In genomic region chr8:108027561-108028025, GRCm38 (mm10) we compare ENCODE assay signal across 8 mouse cellular contexts.
DNase-seq lines count a peak whose midpoint lies in the region; ATAC-seq and TF ChIP-seq lines count a peak whose summit lies in the region.
"Had no signal": no experiment of that assay in that cellular context is flagged by ENCODE, and none has a peak within 500 bp of the region (broad histone marks: within the 10 kb centered on the region; RNA-seq: fewer than 3 reads in every experiment).

No protein-coding gene starts in this region.

- H3K4me2 ChIP-seq in kidney, postnatal 0 days (ENCODE audit: low read length) = peak overlapping the region; percentile 53
- H3K4me2 ChIP-seq in intestine, embryonic 15.5 days (replicated peaks) = peak overlapping the region; percentile 59

- H3K36me3 ChIP-seq in kidney, postnatal 0 days (ENCODE audit: insufficient read depth, low read length) = no peaks in the 10 kb centered on the region
- H3K36me3 ChIP-seq in embryonic facial prominence, embryonic 10.5 days (replicated peaks) = no peaks in the 10 kb centered on the region
- H3K36me3 ChIP-seq in intestine, embryonic 15.5 days = no peaks in the 10 kb centered on the region

- ATAC-seq in kidney, postnatal 0 days (replicated peaks; ENCODE audit: low FRiP score, low read depth) = no peak
- no peak for ATAC-seq in intestine, embryonic 15.5 days

- H3K27me3 ChIP-seq in kidney, postnatal 0 days (ENCODE audit: insufficient read depth, low read length) = no peaks in the 10 kb centered on the region
- H3K27me3 ChIP-seq in embryonic facial prominence, embryonic 10.5 days (replicated peaks; ENCODE audit: low read depth, poor library complexity, severe bottlenecking) = 0 out of 2 replicates have a peak, but pooled peaks cover 2% of the 10 kb centered on the region
- H3K27me3 ChIP-seq in intestine, embryonic 15.5 days (replicated peaks) = no peaks in the 10 kb centered on the region

- DNase-seq in kidney, postnatal 0 days (ENCODE audit: low spot score) = peak; percentile 19
- no peak for DNase-seq in kidney, adult 18-20 months
- DNase-seq in embryonic facial prominence, embryonic 10.5 days (ENCODE audit: low spot score) = peak; percentile 92
- DNase-seq in retina, postnatal 1 day = peak; percentile 87
- DNase-seq in frontal cortex, postnatal 14 days (ENCODE audit: low spot score in 2 of 2) = no peak
- DNase-seq in gastrocnemius, adult 8-10 months (ENCODE audit: low spot score in 2 of 2) = no peak
- DNase-seq: gastrocnemius, postnatal 14 days had no signal

- H3K27ac ChIP-seq in kidney, postnatal 0 days = no peak overlapping the region
- peak overlapping the region; percentile 86 for H3K27ac ChIP-seq in embryonic facial prominence, embryonic 10.5 days (replicated peaks)
- H3K27ac ChIP-seq in intestine, embryonic 15.5 days = no peak overlapping the region

- H3K4me1 ChIP-seq in kidney, postnatal 0 days (replicated peaks; ENCODE audit: insufficient read depth, low read length) = 0 out of 2 replicates have a peak, but pooled peaks cover 11% of the 10 kb centered on the region
- H3K4me1 ChIP-seq in embryonic facial prominence, embryonic 10.5 days = peaks cover 70% of the 10 kb centered on the region
- H3K4me1 ChIP-seq in intestine, embryonic 15.5 days (replicated peaks) = 0 out of 2 replicates have a peak, but pooled peaks cover 7% of the 10 kb centered on the region

- 9% methylated on average over 20 of the region's 20 CpGs for WGBS in kidney, postnatal 0 days
- 27% methylated on average over 20 of the region's 20 CpGs for WGBS in embryonic facial prominence, embryonic 10.5 days
- WGBS in intestine, embryonic 15.5 days = 36% methylated on average over 20 of the region's 20 CpGs

- TF ChIP-seq CTCF in kidney, postnatal 0 days (IDR thresholded peaks at IDR 0.05; ENCODE audit: low read depth) = no peak

- H3K9ac ChIP-seq in kidney, postnatal 0 days (ENCODE audit: low read depth, low read length) = no peak overlapping the region
- no peak overlapping the region for H3K9ac ChIP-seq in intestine, embryonic 15.5 days

- no peaks in the 10 kb centered on the region for H3K9me3 ChIP-seq in kidney, postnatal 0 days (replicated peaks; ENCODE audit: low read length)
- no peaks in the 10 kb centered on the region for H3K9me3 ChIP-seq in embryonic facial prominence, embryonic 10.5 days
- no peaks in the 10 kb centered on the region for H3K9me3 ChIP-seq in intestine, embryonic 15.5 days

- peak overlapping the region; percentile 18; the same call in 1 of the 2 replicates for H3K4me3 ChIP-seq in kidney, postnatal 0 days (replicated peaks; ENCODE audit: low read depth, low read length)
- peak overlapping the region; percentile 32; the same call in 1 of the 2 replicates for H3K4me3 ChIP-seq in embryonic facial prominence, embryonic 10.5 days
- H3K4me3 ChIP-seq in intestine, embryonic 15.5 days (replicated peaks) = no peak overlapping the region

Comparison
In these comparisons a context has a peak if more than half of its experiments do, and no peak if none do; other contexts are left out.
1. DNase-seq: peak in kidney, postnatal 0 days (single experiment), embryonic facial prominence, embryonic 10.5 days (single experiment) and retina, postnatal 1 day (single experiment); none in kidney, adult 18-20 months (single experiment), frontal cortex, postnatal 14 days (0 of 2) and gastrocnemius, adult 8-10 months (0 of 2).